Mouse (Mus musculus): ENCODE results near the gene Zdhhc7. TPM values are rescaled to one million over a fixed set of nuclear protein-coding genes. Genes with fewer than 3 reads are reported as not detected.

Gene Zdhhc7
- polyA plus RNA-seq, 1 experiment from 2014 or later, result 35.5 TPM

DNA sequence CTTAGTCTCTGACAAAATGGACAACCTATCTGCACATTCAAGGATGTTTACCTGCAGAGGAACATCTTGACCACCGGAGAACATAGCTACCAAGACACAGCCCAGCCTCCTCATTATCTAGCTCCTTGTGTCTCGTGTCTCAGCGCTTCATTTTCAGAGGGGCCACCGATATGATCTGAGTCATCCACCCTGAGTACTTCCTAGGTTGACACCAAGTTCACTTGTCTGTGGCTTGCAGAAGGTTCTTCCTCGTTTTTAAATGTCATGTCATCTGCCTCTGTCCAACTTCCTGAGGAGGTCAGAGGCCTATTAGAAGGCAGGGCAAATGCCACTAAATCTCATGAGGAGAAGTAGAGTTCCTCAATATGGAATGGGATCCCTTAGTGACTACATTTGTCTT is 11.3 kb upstream of the Zdhhc7 start:
- Histone ChIP-seq H3K27ac (no peak overlapping the region), H3K27me3 (ENCODE audit: insufficient read depth, poor library complexity, severe bottlenecking) (peaks cover 31% of the 10 kb centered on the region), H3K9me3 (no peaks in the 10 kb centered on the region), H3K4me1 (peaks cover 33% of the 10 kb centered on the region), H3K36me3 (peaks cover 8% of the 10 kb centered on the region; the same call in 1 of the 2 replicates), H3K4me3 (no peak overlapping the region)
- no peak for DNase-seq (ENCODE audit: low spot score)
- WGBS, result 74% methylated on average over 5 of the region's 5 CpGs

DNA sequence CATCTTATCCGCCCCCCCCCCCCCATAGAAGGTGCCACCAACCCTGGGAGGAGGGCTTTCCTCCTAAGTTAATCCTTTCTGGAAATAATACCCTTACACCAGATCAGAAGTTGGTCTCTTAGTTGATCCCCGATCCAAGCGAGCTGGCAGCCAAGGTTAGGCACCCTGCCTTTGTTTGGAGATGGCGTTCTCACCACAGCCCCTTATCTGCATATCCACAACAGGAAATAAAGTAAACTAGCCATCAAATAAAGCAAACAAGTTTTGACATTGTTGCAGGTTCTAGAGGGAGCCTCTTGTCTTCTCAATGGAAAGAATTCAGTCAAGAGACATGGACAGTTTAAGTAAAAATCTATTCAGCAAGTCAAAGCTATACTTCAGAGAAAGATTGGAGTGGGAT is 10.1 kb upstream of the Zdhhc7 start:
- WGBS, result 61% methylated on average over 4 of the region's 4 CpGs
- DNase-seq (ENCODE audit: low spot score), result no peak
- H3K4me3 ChIP-seq, result no peak overlapping the region
- H3K36me3 ChIP-seq, result peaks cover 4% of the 10 kb centered on the region; the same call in 1 of the 2 replicates
- H3K9me3 ChIP-seq, result no peaks in the 10 kb centered on the region
- peaks cover 33% of the 10 kb centered on the region for H3K4me1 ChIP-seq
- H3K27me3 ChIP-seq (ENCODE audit: insufficient read depth, poor library complexity, severe bottlenecking), result peaks cover 21% of the 10 kb centered on the region
- no peak overlapping the region for H3K27ac ChIP-seq

DNA sequence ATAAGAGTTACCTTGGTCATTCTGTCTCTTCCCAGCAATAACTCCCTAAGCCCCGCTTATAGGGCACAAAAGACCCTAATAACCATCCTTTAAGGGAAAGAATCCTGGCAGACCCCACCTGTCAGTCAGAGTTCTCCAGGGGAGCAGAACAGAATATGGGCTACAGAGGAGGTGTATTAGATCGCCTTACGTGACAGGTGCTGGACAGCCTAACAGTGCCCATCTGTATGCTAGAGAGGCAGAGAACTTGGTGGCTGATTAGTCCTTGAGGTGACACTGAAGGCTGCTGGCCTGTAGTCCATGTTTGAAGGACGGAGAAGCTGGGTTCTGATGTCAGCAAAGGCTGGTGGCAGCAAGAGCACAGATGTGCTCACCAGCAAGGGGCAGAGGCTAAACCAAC is 9.7 kb upstream of the Zdhhc7 start:
- peaks cover 17% of the 10 kb centered on the region for H3K27me3 ChIP-seq (ENCODE audit: insufficient read depth, poor library complexity, severe bottlenecking)
- H3K36me3 ChIP-seq, result peaks cover 3% of the 10 kb centered on the region; the same call in 1 of the 2 replicates
- no peak overlapping the region for H3K27ac ChIP-seq
- H3K4me3 ChIP-seq, result no peak overlapping the region
- H3K9me3 ChIP-seq, result no peaks in the 10 kb centered on the region
- DNase-seq (ENCODE audit: low spot score), result no peak
- 73% methylated on average over 4 of the region's 4 CpGs for WGBS
- peaks cover 34% of the 10 kb centered on the region for H3K4me1 ChIP-seq

DNA sequence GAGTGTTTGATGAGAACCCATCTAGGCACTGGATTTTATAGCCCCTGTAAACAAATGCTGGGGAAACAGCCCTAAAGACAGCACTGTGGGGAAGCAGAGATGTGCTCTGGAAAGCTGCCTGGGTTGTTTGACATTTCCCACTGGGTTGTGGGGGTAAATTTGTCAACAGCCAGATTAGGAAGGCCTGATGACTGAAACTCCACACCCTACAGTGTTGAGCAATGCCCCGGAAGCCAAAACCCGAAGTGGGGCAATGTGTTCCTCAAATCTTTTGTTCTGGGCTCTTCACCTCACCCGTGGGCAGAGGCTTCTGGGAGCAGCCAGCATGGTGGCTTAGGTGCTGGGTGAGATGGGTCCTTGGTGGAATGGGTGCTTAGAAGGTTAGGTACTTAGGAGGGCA is 7.9 kb upstream of the Zdhhc7 start:
- Histone ChIP-seq H3K4me1 (peaks cover 42% of the 10 kb centered on the region), H3K27ac (no peak overlapping the region), H3K36me3 (no peaks in the 10 kb centered on the region), H3K4me3 (no peak overlapping the region), H3K27me3 (ENCODE audit: insufficient read depth, poor library complexity, severe bottlenecking) (no peaks in the 10 kb centered on the region), H3K9me3 (no peaks in the 10 kb centered on the region)
- 47% methylated on average over 3 of the region's 3 CpGs for WGBS
- DNase-seq (ENCODE audit: low spot score), result no peak

DNA sequence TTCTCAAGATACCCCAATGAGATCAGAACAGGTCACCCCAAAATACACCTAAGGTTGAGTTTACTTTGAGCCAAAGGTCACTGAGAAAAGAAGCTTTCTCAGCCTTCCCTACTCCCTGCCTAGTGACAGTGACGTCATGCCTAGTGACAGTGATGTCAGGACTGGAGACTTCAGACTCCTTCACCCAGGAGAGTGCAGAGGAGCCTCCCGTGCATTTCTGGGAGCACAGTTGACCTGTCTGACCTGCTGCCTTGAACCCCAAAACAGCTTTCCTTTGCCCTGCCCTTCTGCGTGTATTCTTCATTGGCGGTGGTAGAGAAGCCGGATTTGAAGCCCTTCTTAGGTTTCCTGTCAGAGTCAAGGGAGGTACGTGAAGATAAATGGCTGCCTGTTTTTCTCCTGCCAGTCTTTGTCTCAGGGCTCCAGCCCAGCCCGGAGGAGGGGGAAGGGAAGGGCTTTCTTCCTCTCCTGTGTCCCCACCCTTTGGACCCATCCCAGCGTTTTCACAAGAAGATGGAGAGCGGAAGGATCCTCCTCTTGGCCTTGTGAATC is 3.5 kb upstream of the Zdhhc7 start:
- DNase-seq (ENCODE audit: low spot score), result no peak
- Histone ChIP-seq H3K4me3 (no peak overlapping the region), H3K27ac (peak overlapping the region; percentile 54; the same call in 1 of the 2 replicates), H3K36me3 (no peaks in the 10 kb centered on the region), H3K9me3 (no peaks in the 10 kb centered on the region), H3K4me1 (peaks cover 60% of the 10 kb centered on the region), H3K27me3 (ENCODE audit: insufficient read depth, poor library complexity, severe bottlenecking) (no peaks in the 10 kb centered on the region)
- WGBS, result 49% methylated on average over 9 of the region's 9 CpGs

DNA sequence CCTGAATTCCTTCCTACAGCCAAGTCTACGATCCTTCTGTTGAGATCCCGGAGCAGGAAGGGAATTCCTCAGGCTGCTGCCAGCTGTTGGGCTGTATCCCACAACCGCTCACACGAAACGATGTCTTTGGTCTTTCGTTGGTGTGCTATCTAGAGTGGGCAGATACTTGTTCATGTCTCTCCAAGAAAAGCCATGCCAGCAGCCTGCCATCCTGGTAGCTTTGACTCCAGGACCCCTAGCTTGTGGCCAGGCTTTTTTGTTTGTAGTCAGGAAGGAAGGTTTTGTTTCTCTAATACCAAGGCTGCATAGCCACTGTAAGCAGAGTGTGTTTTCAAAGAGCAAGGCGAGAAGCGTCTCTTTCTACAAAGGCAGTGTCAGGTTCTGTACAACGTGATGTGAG is 2.6 kb upstream of the Zdhhc7 start:
- Histone ChIP-seq H3K4me3 (no peak overlapping the region), H3K9me3 (no peaks in the 10 kb centered on the region), H3K27ac (no peak overlapping the region), H3K4me1 (peaks cover 56% of the 10 kb centered on the region), H3K27me3 (ENCODE audit: insufficient read depth, poor library complexity, severe bottlenecking) (no peaks in the 10 kb centered on the region), H3K36me3 (no peaks in the 10 kb centered on the region)
- WGBS, result 86% methylated on average over 9 of the region's 9 CpGs
- no peak for DNase-seq (ENCODE audit: low spot score)

DNA sequence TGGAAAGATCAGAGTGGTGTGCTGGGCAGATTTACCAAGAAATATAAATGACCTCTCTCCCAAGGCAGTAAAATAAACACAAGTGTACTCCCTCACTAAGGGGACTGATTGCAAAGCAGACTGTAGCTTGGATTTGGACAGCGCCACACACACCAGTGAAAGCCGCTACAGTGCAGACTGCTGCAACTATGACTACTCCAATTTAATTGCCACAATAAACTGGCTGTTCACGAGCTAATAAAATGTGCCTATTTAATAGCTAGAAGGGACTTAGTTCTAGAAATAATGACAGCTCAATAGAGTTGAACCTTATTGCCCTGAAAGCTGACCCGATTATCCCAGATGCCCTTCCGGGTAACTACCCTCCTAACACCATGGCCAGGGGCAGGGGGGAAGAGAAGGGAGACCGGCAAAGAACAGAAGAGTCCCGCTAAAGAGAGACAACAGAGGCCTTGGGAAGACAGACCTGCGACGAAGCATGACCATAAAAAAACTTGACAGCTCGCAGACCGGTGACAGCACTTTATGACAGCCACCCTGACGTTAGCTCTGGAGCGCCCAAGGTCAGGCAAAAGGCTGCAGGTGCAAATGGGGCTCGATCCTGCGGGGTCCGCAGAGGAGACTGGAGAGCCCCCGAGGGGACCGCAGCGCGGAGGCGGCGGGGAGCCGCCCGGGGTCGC is 754 bp downstream of the Zdhhc7 start:
- no peak for DNase-seq (ENCODE audit: low spot score)
- WGBS, result 7% methylated on average over 25 of the region's 25 CpGs
- Histone ChIP-seq H3K27ac (peak overlapping the region; percentile 93), H3K27me3 (ENCODE audit: insufficient read depth, poor library complexity, severe bottlenecking) (no peaks in the 10 kb centered on the region), H3K4me3 (peak overlapping the region; percentile 91), H3K9me3 (no peaks in the 10 kb centered on the region), H3K4me1 (peaks cover 46% of the 10 kb centered on the region), H3K36me3 (0 out of 2 replicates have a peak, but pooled peaks cover 10% of the 10 kb centered on the region)

DNA sequence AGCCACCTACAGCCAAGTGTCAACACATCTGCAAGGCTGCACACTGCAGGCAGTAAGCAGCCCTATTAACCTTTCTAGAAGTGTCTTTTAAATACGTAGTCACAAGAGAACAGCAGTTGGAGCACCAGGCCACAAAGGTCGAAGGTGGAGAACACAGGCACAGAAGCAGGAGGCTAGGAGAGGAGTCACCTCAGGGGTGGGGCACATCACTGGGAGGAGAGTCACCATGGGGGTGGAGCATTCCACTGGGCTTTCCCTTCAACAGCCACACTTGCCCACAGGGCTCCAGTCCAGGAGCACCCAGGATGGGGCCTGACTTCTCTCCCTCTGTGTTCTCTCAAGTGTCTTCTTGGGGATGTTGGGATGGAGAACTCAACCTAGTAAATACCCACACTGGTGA is 4.8 kb downstream of the Zdhhc7 start:
- H3K36me3 ChIP-seq, result peaks cover 38% of the 10 kb centered on the region
- no peak for DNase-seq (ENCODE audit: low spot score)
- no peak overlapping the region for H3K27ac ChIP-seq
- H3K9me3 ChIP-seq, result no peaks in the 10 kb centered on the region
- H3K27me3 ChIP-seq (ENCODE audit: insufficient read depth, poor library complexity, severe bottlenecking), result no peaks in the 10 kb centered on the region
- H3K4me3 ChIP-seq, result no peak overlapping the region
- 77% methylated on average over 2 of the region's 2 CpGs for WGBS
- H3K4me1 ChIP-seq, result peaks cover 17% of the 10 kb centered on the region

DNA sequence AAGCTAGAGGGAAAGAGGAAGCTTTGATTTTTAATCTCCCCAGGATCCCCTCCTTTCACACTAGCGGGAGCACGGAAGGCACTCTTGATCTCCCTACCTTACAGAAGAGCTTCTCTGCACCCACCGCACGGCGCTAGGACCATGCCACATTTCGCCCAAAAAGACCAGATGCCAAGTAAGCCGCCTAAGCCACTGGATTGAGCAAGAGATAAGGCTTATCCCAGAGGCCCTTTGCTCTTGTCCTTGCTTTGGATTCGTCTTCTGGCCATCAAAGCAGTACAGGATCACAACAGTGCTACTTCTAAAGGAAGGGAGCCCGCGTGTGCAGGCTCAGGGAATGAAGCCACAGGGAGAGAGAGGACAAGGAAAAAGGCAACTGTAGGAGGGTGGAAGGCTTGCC is 6.5 kb downstream of the Zdhhc7 start:
- Histone ChIP-seq H3K4me1 (peaks cover 6% of the 10 kb centered on the region), H3K36me3 (peaks cover 53% of the 10 kb centered on the region), H3K4me3 (no peak overlapping the region), H3K9me3 (no peaks in the 10 kb centered on the region), H3K27ac (no peak overlapping the region), H3K27me3 (ENCODE audit: insufficient read depth, poor library complexity, severe bottlenecking) (no peaks in the 10 kb centered on the region)
- WGBS, result 85% methylated on average over 10 of the region's 10 CpGs
- no peak for DNase-seq (ENCODE audit: low spot score)

DNA sequence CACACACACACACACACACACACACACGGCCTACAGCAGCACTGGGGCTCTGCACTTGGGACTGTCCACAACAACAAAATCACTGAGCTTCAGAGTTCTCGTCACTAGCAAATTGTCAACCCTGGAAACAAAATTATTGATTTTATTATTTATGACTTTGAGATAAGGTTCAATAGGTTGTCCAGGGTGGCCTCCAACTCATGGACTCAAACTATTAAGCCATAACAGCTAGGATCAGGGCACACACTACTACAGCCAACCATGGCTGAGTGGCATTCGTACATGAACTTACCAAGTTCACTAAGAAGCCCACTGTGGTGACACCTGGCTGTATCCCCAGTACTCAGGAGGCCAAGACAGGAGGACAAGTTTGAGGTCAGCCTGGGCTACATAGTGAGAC is 8.2 kb downstream of the Zdhhc7 start:
- WGBS, result 94% methylated on average over 3 of the region's 3 CpGs
- 0 out of 2 replicates have a peak, but pooled peaks cover 3% of the 10 kb centered on the region for H3K4me1 ChIP-seq
- no peaks in the 10 kb centered on the region for H3K9me3 ChIP-seq
- no peak overlapping the region for H3K27ac ChIP-seq
- H3K4me3 ChIP-seq, result no peak overlapping the region
- no peaks in the 10 kb centered on the region for H3K27me3 ChIP-seq (ENCODE audit: insufficient read depth, poor library complexity, severe bottlenecking)
- no peak for DNase-seq (ENCODE audit: low spot score)
- H3K36me3 ChIP-seq, result peaks cover 61% of the 10 kb centered on the region

DNA sequence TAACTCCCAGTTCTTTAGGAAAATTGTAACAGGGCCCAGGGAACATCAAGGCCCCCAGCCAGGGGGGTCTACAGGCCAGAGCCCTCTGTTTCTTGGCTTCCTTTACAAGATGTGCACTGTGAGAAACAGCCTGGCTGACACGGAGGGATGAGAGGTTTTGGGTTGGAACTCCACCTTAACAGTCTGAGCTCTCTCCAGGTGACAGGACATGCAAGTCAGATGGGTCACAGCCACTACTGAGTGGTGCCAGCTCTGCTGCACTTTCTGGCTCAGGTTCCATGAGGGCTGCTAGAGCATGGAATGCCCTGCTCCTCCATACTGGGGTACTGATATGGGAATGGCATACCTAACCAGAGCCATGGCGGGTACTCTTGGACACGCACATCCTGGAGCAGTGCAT is 10.2 kb downstream of the Zdhhc7 start:
- Histone ChIP-seq H3K4me1 (no peaks in the 10 kb centered on the region), H3K27ac (no peak overlapping the region), H3K27me3 (ENCODE audit: insufficient read depth, poor library complexity, severe bottlenecking) (no peaks in the 10 kb centered on the region), H3K36me3 (peaks cover 72% of the 10 kb centered on the region), H3K9me3 (no peaks in the 10 kb centered on the region), H3K4me3 (no peak overlapping the region)
- no peak for DNase-seq (ENCODE audit: low spot score)
- WGBS, result 88% methylated on average over 3 of the region's 3 CpGs

DNA sequence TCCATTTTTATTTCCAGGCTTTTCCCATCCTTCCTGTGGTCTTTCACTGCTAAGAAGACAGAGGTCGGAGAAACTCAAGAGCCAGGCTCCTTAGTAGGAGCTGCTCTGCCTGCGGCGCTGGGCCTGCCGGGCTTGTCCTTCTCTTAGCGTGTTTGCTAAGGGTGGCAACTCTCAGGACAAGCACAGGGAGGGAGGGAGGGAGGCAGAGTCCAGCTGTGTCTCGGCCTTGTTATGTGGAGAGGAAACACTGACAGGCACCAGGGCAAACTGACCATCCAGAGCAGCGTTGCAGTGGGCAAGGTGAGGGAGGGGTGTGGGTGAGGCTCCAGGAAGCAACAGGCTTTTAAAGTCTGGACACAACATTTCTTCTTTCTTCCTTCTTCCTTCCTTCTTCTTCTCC is 11.8 kb downstream of the Zdhhc7 start:
- no peaks in the 10 kb centered on the region for H3K9me3 ChIP-seq
- H3K27me3 ChIP-seq (ENCODE audit: insufficient read depth, poor library complexity, severe bottlenecking), result no peaks in the 10 kb centered on the region
- no peak overlapping the region for H3K27ac ChIP-seq
- 75% methylated on average over 6 of the region's 7 CpGs for WGBS
- no peak overlapping the region for H3K4me3 ChIP-seq
- no peaks in the 10 kb centered on the region for H3K4me1 ChIP-seq
- peaks cover 87% of the 10 kb centered on the region for H3K36me3 ChIP-seq
- DNase-seq (ENCODE audit: low spot score), result no peak

DNA sequence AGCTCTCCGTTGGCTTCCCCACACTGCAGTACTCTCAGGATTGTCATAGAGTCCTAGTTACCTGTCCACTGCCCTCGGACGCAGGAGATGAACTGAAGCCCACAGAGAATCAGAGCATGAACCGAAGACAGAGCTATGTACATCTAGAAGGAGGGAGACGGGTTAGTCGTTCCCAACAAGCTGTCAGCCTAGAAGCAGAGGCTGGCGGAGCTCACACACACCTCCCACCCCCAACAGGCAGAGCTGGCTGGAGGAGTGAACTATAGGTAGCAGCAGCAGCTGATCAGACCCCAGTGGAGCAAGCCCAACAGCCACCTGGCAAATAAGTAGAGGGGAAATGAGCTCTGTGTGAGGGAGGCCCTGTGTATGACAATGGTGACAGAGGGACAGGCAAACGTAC is 16.5 kb downstream of the Zdhhc7 start:
- 89% methylated on average over 8 of the region's 8 CpGs for WGBS
- Histone ChIP-seq H3K36me3 (peaks cover 78% of the 10 kb centered on the region), H3K9me3 (no peaks in the 10 kb centered on the region), H3K4me3 (no peak overlapping the region), H3K27me3 (ENCODE audit: insufficient read depth, poor library complexity, severe bottlenecking) (no peaks in the 10 kb centered on the region), H3K4me1 (no peaks in the 10 kb centered on the region), H3K27ac (no peak overlapping the region)
- no peak for DNase-seq (ENCODE audit: low spot score)

DNA sequence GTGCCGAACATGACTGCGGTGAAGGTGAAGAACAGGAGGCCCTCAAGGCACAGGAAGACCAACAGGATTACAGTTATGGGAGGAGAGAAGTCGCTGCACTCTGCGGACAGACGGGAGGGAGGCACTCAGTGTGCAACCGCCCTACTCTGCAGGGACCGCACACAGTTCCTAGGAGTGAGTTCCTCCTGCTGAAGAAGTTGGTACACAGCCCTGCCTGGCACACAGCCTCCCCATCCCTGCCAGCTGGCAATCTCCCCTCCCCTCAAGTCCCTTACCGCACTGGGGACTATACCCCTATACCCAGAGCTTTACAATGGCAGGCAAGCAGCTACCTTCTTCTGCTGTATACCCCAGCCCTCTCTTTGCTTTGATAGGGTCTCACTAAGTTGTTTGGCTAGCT is 18.0 kb downstream of the Zdhhc7 start:
- H3K4me1 ChIP-seq, result 0 out of 2 replicates have a peak, but pooled peaks cover 1% of the 10 kb centered on the region
- H3K27ac ChIP-seq, result no peak overlapping the region
- H3K4me3 ChIP-seq, result no peak overlapping the region
- H3K36me3 ChIP-seq, result peaks cover 70% of the 10 kb centered on the region
- no peak for DNase-seq (ENCODE audit: low spot score)
- WGBS, result 93% methylated on average over 8 of the region's 8 CpGs
- no peaks in the 10 kb centered on the region for H3K27me3 ChIP-seq (ENCODE audit: insufficient read depth, poor library complexity, severe bottlenecking)
- no peaks in the 10 kb centered on the region for H3K9me3 ChIP-seq

Measured in heart, embryonic 10.5 days (tissue).